Mouse (Mus musculus): ENCODE measurements around the gene Rnf43. TPM values are rescaled to one million over a fixed set of nuclear protein-coding genes. Genes with fewer than 3 reads are reported as not detected.

Rnf43 gene
- polyA plus RNA-seq, 1 experiment from 2014 or later, result 0.67 TPM

GRCm38 (mm10) chr11:87751031-87751430, 88.5 kb downstream of the Rnf43 start:
- ATAC-seq, result no peak
- no peaks in the 10 kb centered on the region for H3K4me1 ChIP-seq (replicated peaks)
- H3K4me2 ChIP-seq (replicated peaks), result no peak overlapping the region
- no peaks in the 10 kb centered on the region for H3K27me3 ChIP-seq
- no peaks in the 10 kb centered on the region for H3K36me3 ChIP-seq
- WGBS, result 83% methylated on average over 8 of the region's 8 CpGs
- H3K9ac ChIP-seq (replicated peaks), result no peak overlapping the region
- H3K4me3 ChIP-seq (replicated peaks), result no peak overlapping the region
- H3K27ac ChIP-seq, result no peak overlapping the region
- no peaks in the 10 kb centered on the region for H3K9me3 ChIP-seq

DNA sequence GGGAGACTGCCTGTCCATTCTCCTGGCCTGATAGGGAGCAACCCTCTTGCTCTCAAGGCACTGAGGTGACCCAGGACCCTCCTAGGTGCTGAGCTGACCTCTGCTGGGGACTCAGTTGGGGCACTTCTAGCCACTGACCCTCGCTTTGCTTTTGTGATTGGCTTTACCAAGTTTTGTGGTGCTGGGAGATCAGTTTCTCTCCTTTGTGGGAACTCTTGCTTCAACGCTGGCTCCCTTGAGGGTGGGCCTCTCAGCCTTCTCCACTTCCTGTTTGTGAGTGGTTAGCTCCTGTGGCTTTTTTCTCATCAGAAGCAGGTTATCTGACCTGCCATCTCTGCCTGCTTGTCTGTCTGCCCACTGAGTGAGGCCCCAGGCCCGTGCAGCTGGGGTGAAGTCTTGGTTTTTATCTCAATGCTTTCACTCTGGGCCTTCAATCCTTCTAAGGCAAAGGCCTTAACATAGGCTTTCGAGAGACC, 89.0 kb downstream of the Rnf43 start:
- H3K4me2 ChIP-seq (replicated peaks), result no peak overlapping the region
- no peak overlapping the region for H3K9ac ChIP-seq (replicated peaks)
- no peaks in the 10 kb centered on the region for H3K4me1 ChIP-seq (replicated peaks)
- no peaks in the 10 kb centered on the region for H3K36me3 ChIP-seq
- no peak overlapping the region for H3K27ac ChIP-seq
- no peaks in the 10 kb centered on the region for H3K9me3 ChIP-seq
- 72% methylated on average over 4 of the region's 4 CpGs for WGBS
- H3K4me3 ChIP-seq (replicated peaks), result no peak overlapping the region
- H3K27me3 ChIP-seq, result no peaks in the 10 kb centered on the region
- no peak for ATAC-seq

DNA sequence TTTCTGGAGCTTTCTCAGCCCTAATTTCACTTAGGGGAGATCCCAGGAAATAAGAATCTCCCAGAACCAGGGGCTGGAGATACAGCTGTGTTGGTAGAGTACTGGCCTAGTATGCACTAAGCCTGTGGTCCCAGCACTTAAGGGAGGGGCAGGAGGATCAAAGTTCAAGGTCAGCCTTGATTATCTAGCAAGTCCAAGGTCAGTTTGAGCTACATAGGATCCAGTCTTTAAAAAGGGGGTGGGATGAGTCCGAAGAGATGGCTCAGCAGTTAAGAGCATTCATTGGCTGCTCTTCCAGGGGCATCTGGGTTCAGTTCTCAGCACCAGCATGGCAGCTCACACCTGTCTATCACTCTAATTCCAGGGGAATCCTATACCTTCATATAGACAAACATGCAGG, 89.8 kb downstream of the Rnf43 start:
- no peaks in the 10 kb centered on the region for H3K27me3 ChIP-seq
- H3K4me3 ChIP-seq (replicated peaks), result no peak overlapping the region
- ATAC-seq, result no peak
- H3K4me2 ChIP-seq (replicated peaks), result no peak overlapping the region
- H3K27ac ChIP-seq, result no peak overlapping the region
- no peaks in the 10 kb centered on the region for H3K9me3 ChIP-seq
- H3K9ac ChIP-seq (replicated peaks), result no peak overlapping the region
- H3K4me1 ChIP-seq (replicated peaks), result no peaks in the 10 kb centered on the region
- no peaks in the 10 kb centered on the region for H3K36me3 ChIP-seq
- 89% methylated on average over 1 of the region's 1 CpGs for WGBS

GRCm38 (mm10) chr11:87753255-87753654, 90.7 kb downstream of the Rnf43 start:
- Histone ChIP-seq H3K4me2 (replicated peaks) (no peak overlapping the region), H3K27ac (no peak overlapping the region), H3K4me3 (replicated peaks) (no peak overlapping the region), H3K9ac (replicated peaks) (no peak overlapping the region), H3K9me3 (no peaks in the 10 kb centered on the region), H3K36me3 (no peaks in the 10 kb centered on the region), H3K27me3 (no peaks in the 10 kb centered on the region), H3K4me1 (replicated peaks) (no peaks in the 10 kb centered on the region)
- 85% methylated on average over 8 of the region's 8 CpGs for WGBS
- ATAC-seq, result no peak

DNA sequence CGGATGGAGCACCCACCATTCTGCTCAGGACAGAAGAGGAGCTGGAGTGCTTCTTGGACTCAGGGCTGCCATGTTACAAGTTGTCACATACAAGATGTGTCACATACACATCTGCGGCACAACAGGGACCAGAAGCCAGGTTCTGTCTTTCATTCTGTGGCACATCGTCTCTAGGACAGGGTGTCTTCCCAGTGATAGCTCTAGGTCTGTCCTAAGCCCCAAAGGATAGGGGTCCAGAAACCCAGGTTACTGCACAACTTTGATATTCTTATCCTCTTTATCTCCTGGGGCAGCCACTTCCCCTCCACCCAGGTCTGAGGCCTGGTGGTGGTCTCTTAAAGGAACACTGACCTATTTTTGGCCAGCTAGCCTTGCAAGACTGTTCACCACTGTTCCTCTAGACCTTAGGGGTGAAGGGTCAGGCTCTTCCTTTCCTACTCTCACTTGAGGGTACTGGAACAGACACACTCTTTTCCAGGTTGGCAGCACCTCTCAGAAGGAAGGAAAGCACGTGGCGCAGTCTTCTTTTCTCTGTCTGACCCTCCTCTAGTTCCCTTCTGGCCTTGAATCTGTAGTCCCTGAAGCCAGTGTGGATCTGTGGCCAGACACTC, 91.5 kb downstream of the Rnf43 start:
- H3K4me1 ChIP-seq (replicated peaks), result no peaks in the 10 kb centered on the region
- H3K4me3 ChIP-seq (replicated peaks), result no peak overlapping the region
- H3K36me3 ChIP-seq, result no peaks in the 10 kb centered on the region
- ATAC-seq, result no peak
- H3K4me2 ChIP-seq (replicated peaks), result no peak overlapping the region
- 89% methylated on average over 5 of the region's 5 CpGs for WGBS
- H3K9me3 ChIP-seq, result no peaks in the 10 kb centered on the region
- H3K27me3 ChIP-seq, result no peaks in the 10 kb centered on the region
- H3K9ac ChIP-seq (replicated peaks), result no peak overlapping the region
- H3K27ac ChIP-seq, result no peak overlapping the region

DNA sequence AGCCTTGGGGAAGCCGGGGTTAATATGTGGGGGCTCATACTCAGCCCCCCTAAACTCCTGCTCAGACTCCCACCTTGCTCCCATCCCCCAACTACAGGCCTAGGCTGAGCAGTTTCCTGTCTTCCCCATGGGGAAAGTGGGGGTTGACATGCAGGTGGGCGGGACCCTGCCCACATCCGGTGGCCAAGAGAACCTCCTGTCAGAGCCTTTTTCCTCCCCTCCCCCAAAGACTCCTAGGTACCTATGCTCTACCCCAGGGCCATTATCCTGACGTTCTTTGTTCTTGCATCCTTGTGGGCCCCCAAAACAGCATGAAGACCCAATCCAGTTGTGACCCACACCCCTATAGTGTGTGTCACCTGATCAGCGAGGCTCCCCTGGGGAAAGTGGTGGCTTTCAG, 92.1 kb downstream of the Rnf43 start:
- H3K27ac ChIP-seq, result no peak overlapping the region
- H3K4me2 ChIP-seq (replicated peaks), result no peak overlapping the region
- H3K27me3 ChIP-seq, result no peaks in the 10 kb centered on the region
- no peaks in the 10 kb centered on the region for H3K9me3 ChIP-seq
- ATAC-seq, result no peak
- no peak overlapping the region for H3K9ac ChIP-seq (replicated peaks)
- WGBS, result 81% methylated on average over 5 of the region's 5 CpGs
- H3K4me3 ChIP-seq (replicated peaks), result no peak overlapping the region
- H3K36me3 ChIP-seq, result no peaks in the 10 kb centered on the region
- H3K4me1 ChIP-seq (replicated peaks), result peaks cover 3% of the 10 kb centered on the region

- no peaks in the 10 kb centered on the region for H3K9me3 ChIP-seq
- H3K4me3 ChIP-seq (replicated peaks), result no peak overlapping the region
- H3K4me1 ChIP-seq (replicated peaks), result peaks cover 8% of the 10 kb centered on the region
- no peaks in the 10 kb centered on the region for H3K36me3 ChIP-seq
- no peak for ATAC-seq
- WGBS, result 75% methylated on average over 17 of the region's 17 CpGs
- no peak overlapping the region for H3K4me2 ChIP-seq (replicated peaks)
- no peaks in the 10 kb centered on the region for H3K27me3 ChIP-seq
- H3K9ac ChIP-seq (replicated peaks), result no peak overlapping the region
- H3K27ac ChIP-seq, result no peak overlapping the region
Measured at GRCm38 (mm10) chr11:87755360-87756017, 93.0 kb downstream of the Rnf43 start.

- no peaks in the 10 kb centered on the region for H3K36me3 ChIP-seq
- H3K27me3 ChIP-seq, result peaks cover 5% of the 10 kb centered on the region
- peaks cover 16% of the 10 kb centered on the region for H3K4me1 ChIP-seq (replicated peaks)
- H3K4me3 ChIP-seq (replicated peaks), result no peak overlapping the region
- no peaks in the 10 kb centered on the region for H3K9me3 ChIP-seq
- H3K9ac ChIP-seq (replicated peaks), result no peak overlapping the region
- no peak overlapping the region for H3K4me2 ChIP-seq (replicated peaks)
- 91% methylated on average over 15 of the region's 15 CpGs for WGBS
- ATAC-seq, result no peak
- no peak overlapping the region for H3K27ac ChIP-seq
Measured at GRCm38 (mm10) chr11:87756251-87756820, 93.8 kb downstream of the Rnf43 start.

DNA sequence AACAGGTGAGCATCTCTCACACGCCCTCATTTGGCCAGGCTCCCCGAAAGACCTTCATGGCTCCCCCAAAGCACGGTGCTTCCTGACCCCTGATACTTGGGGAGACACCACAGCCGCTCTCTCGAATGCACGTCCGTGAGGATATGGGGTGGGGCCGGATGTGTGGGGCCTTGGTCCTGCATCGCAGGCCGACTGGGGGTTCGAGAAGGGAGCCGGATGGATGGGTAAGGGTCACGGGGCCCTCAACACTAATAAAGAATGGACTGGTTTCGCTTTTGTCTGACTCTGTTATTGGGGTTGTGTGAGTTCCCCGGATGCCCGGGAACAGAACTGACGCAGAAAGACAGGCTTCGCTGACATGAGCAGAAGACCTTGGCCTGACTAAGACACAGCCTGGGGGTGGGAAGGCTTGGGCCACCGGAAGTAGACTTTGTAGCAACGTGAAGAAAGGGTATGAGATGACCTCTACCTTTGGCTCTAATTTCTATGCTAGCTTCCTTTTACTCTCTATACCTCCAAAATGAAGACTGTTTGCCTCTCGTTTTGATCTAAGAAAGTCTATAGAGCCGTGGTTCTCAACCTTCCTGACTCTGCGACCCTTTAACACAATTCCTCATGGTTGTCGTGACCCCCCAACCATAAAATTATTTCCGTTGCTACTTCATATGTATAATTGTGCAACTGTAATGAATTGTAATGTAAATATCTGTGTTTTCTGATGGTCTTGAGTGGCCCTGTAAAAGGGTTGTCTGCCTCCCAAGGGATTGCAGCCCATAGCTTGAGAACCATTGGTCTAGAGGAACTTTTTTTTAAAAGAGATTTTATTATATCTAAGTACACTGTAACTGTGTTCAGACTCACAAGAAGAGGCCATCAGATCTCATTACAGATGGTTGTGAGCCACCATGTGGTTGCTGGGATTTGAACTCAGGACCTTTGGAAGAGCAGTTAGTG, 94.8 kb downstream of the Rnf43 start:
- Histone ChIP-seq H3K27me3 (peaks cover 14% of the 10 kb centered on the region), H3K4me3 (replicated peaks) (no peak overlapping the region), H3K9me3 (no peaks in the 10 kb centered on the region), H3K4me2 (replicated peaks) (no peak overlapping the region), H3K36me3 (no peaks in the 10 kb centered on the region), H3K4me1 (replicated peaks) (peaks cover 25% of the 10 kb centered on the region), H3K9ac (replicated peaks) (no peak overlapping the region), H3K27ac (no peak overlapping the region)
- no peak for ATAC-seq
- WGBS, result 91% methylated on average over 25 of the region's 25 CpGs

DNA sequence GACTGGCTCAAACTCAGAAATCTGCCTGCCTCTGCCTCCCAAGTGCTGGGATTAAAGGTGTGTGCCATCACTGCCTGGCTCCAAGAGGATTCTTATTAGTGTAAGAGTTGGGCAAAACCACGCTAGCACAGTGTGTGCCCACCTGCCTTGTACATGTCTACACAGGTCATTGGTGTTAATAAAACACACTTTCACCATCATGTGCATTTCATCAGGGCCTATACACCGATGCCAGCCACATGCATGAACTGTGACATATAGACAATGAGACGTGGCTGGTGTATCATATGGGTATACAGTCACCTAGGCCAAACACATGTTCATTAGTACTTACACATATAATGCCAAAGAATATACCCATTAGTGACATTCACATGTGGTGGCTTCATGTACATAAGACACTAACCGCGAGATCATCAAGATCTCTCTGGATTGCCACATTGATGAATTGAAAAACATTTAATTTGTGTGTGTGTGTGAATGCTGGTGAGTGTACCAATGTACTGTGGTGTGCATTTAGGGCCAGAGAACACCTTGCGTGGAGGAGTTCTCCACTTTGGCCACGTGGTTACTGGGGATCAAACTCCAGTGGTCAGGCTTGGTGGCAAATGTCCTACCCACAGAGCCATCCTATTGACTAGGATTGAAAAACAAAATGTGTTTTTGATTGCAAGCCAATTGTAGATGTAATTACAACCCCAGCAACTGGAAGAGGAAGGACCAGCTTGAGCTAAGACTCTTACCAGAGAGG, 95.8 kb downstream of the Rnf43 start:
- no peak for ATAC-seq
- H3K36me3 ChIP-seq, result no peaks in the 10 kb centered on the region
- peaks cover 36% of the 10 kb centered on the region for H3K4me1 ChIP-seq (replicated peaks)
- no peak overlapping the region for H3K9ac ChIP-seq (replicated peaks)
- H3K9me3 ChIP-seq, result no peaks in the 10 kb centered on the region
- no peak overlapping the region for H3K4me3 ChIP-seq (replicated peaks)
- peaks cover 23% of the 10 kb centered on the region for H3K27me3 ChIP-seq
- no peak overlapping the region for H3K27ac ChIP-seq
- no peak overlapping the region for H3K4me2 ChIP-seq (replicated peaks)
- WGBS, result 87% methylated on average over 7 of the region's 7 CpGs

DNA sequence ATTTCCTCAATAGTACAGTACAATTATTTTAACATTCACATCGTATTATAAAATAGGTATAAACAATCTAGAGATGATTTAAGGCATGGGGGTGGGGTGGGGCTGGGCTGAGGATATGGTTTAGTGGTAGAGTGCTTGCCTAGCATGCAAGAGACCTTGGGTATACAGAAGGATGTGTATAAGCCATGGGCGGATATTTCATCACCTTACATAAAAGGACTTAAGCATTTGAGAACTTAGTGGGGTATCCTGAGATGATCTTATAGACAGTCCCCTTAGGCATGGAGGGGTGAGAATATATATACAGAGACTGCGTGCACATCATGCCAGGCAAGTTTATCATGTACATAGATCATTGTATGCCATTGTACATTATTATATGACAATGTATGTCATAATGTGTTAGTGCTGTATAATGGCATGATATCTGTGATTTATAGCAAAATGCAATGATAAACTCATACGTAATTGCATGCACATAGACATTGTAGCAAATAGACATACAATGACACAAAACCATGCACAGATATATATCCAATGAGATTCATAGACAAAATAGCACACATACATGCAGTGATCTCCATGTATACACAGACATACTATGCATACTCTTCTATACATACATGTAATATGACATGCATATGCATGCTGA, 96.6 kb downstream of the Rnf43 start:
- Histone ChIP-seq H3K9ac (replicated peaks) (no peak overlapping the region), H3K27ac (no peak overlapping the region), H3K36me3 (no peaks in the 10 kb centered on the region), H3K4me1 (replicated peaks) (peaks cover 42% of the 10 kb centered on the region), H3K27me3 (peaks cover 23% of the 10 kb centered on the region), H3K4me2 (replicated peaks) (no peak overlapping the region), H3K9me3 (no peaks in the 10 kb centered on the region), H3K4me3 (replicated peaks) (no peak overlapping the region)
- 79% methylated on average over 4 of the region's 4 CpGs for WGBS
- ATAC-seq, result no peak
